Mouse (Mus musculus) midbrain, postnatal 0 days (tissue): Measurements from ENCODE around the gene Scp2. TPM values are rescaled to one million over a fixed set of nuclear protein-coding genes. Genes with fewer than 3 reads are reported as not detected.

ENCODE experiments used
- ATAC-seq: fragments of 200-750 bp; cut with Nextera tagmentation; 2 replicates; pipeline ENCODE4 v1.8.0; 2017; ENCODE audit warnings: moderate number of reproducible peaks, mild to moderate bottlenecking, moderate TSS enrichment, moderate library complexity; ENCODE audit not compliant: low FRiP score
- DNase-seq: peaks from one replicate; pipeline ENCODE4 v3.0.0-alpha.2; 2015; ENCODE audit warnings: low spot score
- H3K27ac ChIP-seq: fragments of 300-500 bp; sonication (generic); 2 replicates; pipeline ENCODE4 v1.5.1; 2014; ENCODE audit warnings: low read depth, mild to moderate bottlenecking, low read length, mixed read lengths
- H3K27me3 ChIP-seq: fragments of 300-500 bp; sonication (generic); 2 replicates; pipeline ENCODE4 v1.6.1; 2014; ENCODE audit warnings: low read length, control low read depth, mixed read lengths; ENCODE audit not compliant: insufficient read depth
- H3K36me3 ChIP-seq: fragments of 300-500 bp; sonication (generic); 2 replicates; pipeline ENCODE4 v1.6.1; 2014; ENCODE audit warnings: low read length, control low read depth, mixed read lengths; ENCODE audit not compliant: insufficient read depth
- H3K4me1 ChIP-seq: fragments of 300-500 bp; sonication (generic); 2 replicates; pipeline ENCODE4 v1.6.1; 2014; ENCODE audit warnings: mild to moderate bottlenecking, control low read depth, antibody characterized with exemption, low read length, mixed read lengths; ENCODE audit not compliant: insufficient read depth
- H3K4me2 ChIP-seq: fragments of 300-500 bp; sonication (generic); 2 replicates; pipeline ENCODE4 v1.6.1; 2014; ENCODE audit warnings: low read depth, mild to moderate bottlenecking, low read length, mixed read lengths; ENCODE audit not compliant: poor library complexity, severe bottlenecking
- H3K4me3 ChIP-seq: fragments of 300-500 bp; sonication (generic); 2 replicates; pipeline ENCODE4 v1.5.1; 2014; ENCODE audit warnings: low read depth, mild to moderate bottlenecking, low read length, moderate library complexity
- H3K9ac ChIP-seq: fragments of 300-500 bp; sonication (generic); replicated peaks from 2 replicates; pipeline ENCODE4 v1.6.1; 2014; ENCODE audit warnings: mild to moderate bottlenecking, low read length, moderate library complexity, mixed read lengths; ENCODE audit not compliant: poor library complexity, severe bottlenecking
- H3K9me3 ChIP-seq: fragments of 300-500 bp; sonication (generic); 2 replicates; pipeline ENCODE4 v1.6.1; 2016; ENCODE audit warnings: low read length, control low read depth
- CTCF ChIP-seq: IDR thresholded peaks from 2 replicates; pipeline ENCODE4 v1.5.1; 2016; ENCODE audit warnings: antibody characterized with exemption, mild to moderate bottlenecking
- WGBS: fragments of 180-500 bp; shearing (Covaris S2); extraction: QIAGEN DNeasy Blood & Tissue Kit; methylation state at CpG from one replicate; pipeline ENCODE4 v1.1.7; 2014; 5-methylcytosine and 5-hydroxymethylcytosine counted together
- polyA plus RNA-seq: library from polyadenylated mRNA; unstranded; fragments of >200 nt; fragmentation: Nextera tagmentation; extraction: Ambion mirVana; gene quantifications from 2 replicates; pipeline ENCODE4 v1.2.1, GENCODE M21; 2015
- total RNA-seq: library from RNA; depleted of rRNA; stranded (reverse); fragments of >200 nt; gene quantifications from 2 replicates; pipeline ENCODE4 v1.2.3, GENCODE M21; 2014; rRNA removed

The Scp2 gene
- total RNA-seq: 103 and 133 TPM in 2 replicates
- 202 and 220 TPM in 2 replicates for polyA plus RNA-seq

- Histone ChIP-seq H3K27ac (no peak within 1 kb of the TSS), H3K4me2 (no peak within 1 kb of the TSS), H3K4me3 (no peak within 1 kb of the TSS), H3K9me3 (no peaks in the 10 kb centered on the region), H3K4me1 (no peaks in the 10 kb centered on the region), H3K27me3 (no peaks in the 10 kb centered on the region), H3K36me3 (no peaks in the 10 kb centered on the region), H3K9ac (no peak within 1 kb of the TSS)
- no peak for TF ChIP-seq CTCF
- DNase-seq (no peak), ATAC-seq (no peak)
- WGBS: 90% methylated on average over 1 of the region's 1 CpGs
These were observed at the start of gene Scp2 for GRCm38 (mm10) chr4:108144880-108145279. TSS of gene Scp2 (minus strand) at chr4:108144998.

GRCm38 (mm10) chr4:108192821-108193323, 48.1 kb upstream of the Scp2 start:
- Histone ChIP-seq H3K4me2 (no peak overlapping the region), H3K27me3 (no peaks in the 10 kb centered on the region), H3K4me3 (no peak overlapping the region), H3K36me3 (no peaks in the 10 kb centered on the region), H3K9ac (no peak overlapping the region), H3K4me1 (no peaks in the 10 kb centered on the region), H3K9me3 (no peaks in the 10 kb centered on the region), H3K27ac (no peak overlapping the region)
- ATAC-seq: no peak
- peak; percentile 3 for DNase-seq
- no peak for TF ChIP-seq CTCF
- WGBS: 65% methylated on average over 2 of the region's 2 CpGs

GRCm38 (mm10) chr4:108182278-108182677, 37.5 kb upstream of the Scp2 start:
- WGBS: 33% methylated on average over 1 of the region's 1 CpGs
- no peak for TF ChIP-seq CTCF
- ATAC-seq (no peak), DNase-seq (no peak)
- no peak overlapping the region for H3K9ac ChIP-seq
- H3K4me1 ChIP-seq: no peaks in the 10 kb centered on the region
- no peaks in the 10 kb centered on the region for H3K27me3 ChIP-seq
- H3K27ac ChIP-seq: no peak overlapping the region
- no peaks in the 10 kb centered on the region for H3K9me3 ChIP-seq
- H3K36me3 ChIP-seq: no peaks in the 10 kb centered on the region
- H3K4me2 ChIP-seq: no peak overlapping the region
- no peak overlapping the region for H3K4me3 ChIP-seq

GRCm38 (mm10) chr4:108168056-108168455, 23.3 kb upstream of the Scp2 start:
- TF ChIP-seq CTCF: no peak
- no peak overlapping the region for H3K4me3 ChIP-seq
- no peaks in the 10 kb centered on the region for H3K9me3 ChIP-seq
- DNase-seq (no peak), ATAC-seq (no peak)
- H3K27me3 ChIP-seq: no peaks in the 10 kb centered on the region
- H3K9ac ChIP-seq: no peak overlapping the region
- H3K4me1 ChIP-seq: no peaks in the 10 kb centered on the region
- H3K4me2 ChIP-seq: no peak overlapping the region
- no peak overlapping the region for H3K27ac ChIP-seq
- no peaks in the 10 kb centered on the region for H3K36me3 ChIP-seq
- WGBS: 80% methylated on average over 6 of the region's 6 CpGs

GRCm38 (mm10) chr4:108166874-108167273, 22.1 kb upstream of the Scp2 start:
- Histone ChIP-seq H3K27ac (no peak overlapping the region), H3K4me1 (no peaks in the 10 kb centered on the region), H3K4me3 (no peak overlapping the region), H3K9ac (no peak overlapping the region), H3K27me3 (no peaks in the 10 kb centered on the region), H3K4me2 (no peak overlapping the region), H3K9me3 (no peaks in the 10 kb centered on the region), H3K36me3 (no peaks in the 10 kb centered on the region)
- WGBS: 90% methylated on average over 4 of the region's 4 CpGs
- TF ChIP-seq CTCF: no peak
- ATAC-seq (no peak), DNase-seq (no peak)

GRCm38 (mm10) chr4:108165152-108165895, 20.5 kb upstream of the Scp2 start, which contains the start of gene Echdc2:
TSS of gene Echdc2 (plus strand) at chr4:108165437.
- H3K4me2 ChIP-seq: peak within 1 kb of the TSS; percentile 96
- peak; percentile 33 for DNase-seq
- no peaks in the 10 kb centered on the region for H3K36me3 ChIP-seq
- peak within 1 kb of the TSS; percentile 62 for H3K9ac ChIP-seq
- no peaks in the 10 kb centered on the region for H3K4me1 ChIP-seq
- no peak within 1 kb of the TSS for H3K27ac ChIP-seq
- peak; percentile 55 for TF ChIP-seq CTCF
- no peak for ATAC-seq
- WGBS: 2% methylated on average over 43 of the region's 43 CpGs
- H3K27me3 ChIP-seq: no peaks in the 10 kb centered on the region
- no peaks in the 10 kb centered on the region for H3K9me3 ChIP-seq
- peak within 1 kb of the TSS; percentile 57 for H3K4me3 ChIP-seq
